Mouse (Mus musculus) kidney, postnatal 36 days (tissue): Measurements from ENCODE around the gene Them5.

Experiments used
- DNase-seq, 2 experiments: peaks; one replicate each; pipeline ENCODE4 v3.0.0; 2021 to 2022; ENCODE audit warnings: mixed read lengths in 2 of 2

Gene Them5

DNA sequence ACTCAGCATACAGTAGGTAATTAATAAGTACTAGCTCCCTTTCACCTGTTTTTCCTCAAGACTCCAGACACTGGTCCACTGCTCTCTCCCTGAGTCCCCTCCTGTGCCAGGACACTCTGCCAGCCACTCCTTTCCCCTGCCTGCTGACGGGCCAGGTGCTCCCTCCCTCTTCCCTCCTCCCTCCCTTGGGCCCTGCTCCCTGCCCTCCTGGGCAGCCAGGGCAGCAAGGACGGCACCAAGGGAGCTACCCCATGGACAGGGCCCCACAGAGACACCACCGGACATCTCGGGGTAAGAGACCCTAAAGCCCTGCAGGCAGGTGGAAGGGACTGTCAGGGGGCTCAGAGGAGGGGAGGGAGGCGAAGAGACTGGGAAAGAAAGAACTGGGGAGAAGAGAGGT lies 30.7 kb downstream of the Them5 start, which contains the start of gene Rorc:
Rorc (plus strand) TSS at position 154 of the 400 bp plus-strand sequence.
- peak; percentile 81 to 88 for DNase-seq

DNA sequence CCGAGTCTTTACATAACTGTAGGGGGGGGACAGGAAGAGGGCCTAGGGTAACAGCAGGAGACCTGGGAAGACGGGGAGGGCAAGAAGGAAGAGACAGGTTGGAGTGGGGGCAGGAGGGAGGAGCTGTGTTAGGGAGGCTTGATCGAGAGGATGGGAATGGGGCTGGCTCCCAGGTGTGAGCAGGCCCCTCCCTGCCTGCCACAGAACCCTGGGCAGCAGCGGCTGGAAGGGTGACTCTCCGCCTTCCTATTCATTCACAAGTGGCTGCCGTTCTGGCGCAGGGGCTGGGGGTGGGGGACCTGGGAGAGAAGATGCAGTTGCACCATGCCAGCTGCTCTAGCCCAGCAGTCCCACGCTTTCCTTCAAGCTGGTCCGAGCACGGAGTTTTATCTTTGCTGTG lies 31.2 kb downstream of the Them5 start:
- DNase-seq, result peak; percentile 59 to 74

DNA sequence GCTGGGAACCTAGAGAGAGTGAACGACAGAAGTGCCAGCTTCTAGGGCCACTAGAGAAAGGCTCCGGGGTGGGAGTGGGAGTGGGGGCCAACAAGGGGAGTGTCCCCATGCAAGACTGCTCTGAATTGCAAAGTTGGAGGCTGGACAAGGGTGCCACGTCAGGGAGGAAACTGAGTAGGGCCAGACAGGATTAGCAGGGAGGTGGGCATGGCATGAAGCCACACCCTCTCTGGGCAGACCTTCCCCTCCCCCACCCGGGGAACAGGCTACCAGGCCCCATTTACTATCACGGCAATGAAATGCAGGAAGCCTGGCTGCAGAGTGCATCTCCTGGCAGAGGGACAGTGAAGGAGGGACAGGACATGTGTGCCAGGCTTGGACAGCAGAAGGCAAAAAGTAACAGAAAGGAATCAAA lies 31.7 kb downstream of the Them5 start:
- DNase-seq, result peak; percentile 76 to 89

DNA sequence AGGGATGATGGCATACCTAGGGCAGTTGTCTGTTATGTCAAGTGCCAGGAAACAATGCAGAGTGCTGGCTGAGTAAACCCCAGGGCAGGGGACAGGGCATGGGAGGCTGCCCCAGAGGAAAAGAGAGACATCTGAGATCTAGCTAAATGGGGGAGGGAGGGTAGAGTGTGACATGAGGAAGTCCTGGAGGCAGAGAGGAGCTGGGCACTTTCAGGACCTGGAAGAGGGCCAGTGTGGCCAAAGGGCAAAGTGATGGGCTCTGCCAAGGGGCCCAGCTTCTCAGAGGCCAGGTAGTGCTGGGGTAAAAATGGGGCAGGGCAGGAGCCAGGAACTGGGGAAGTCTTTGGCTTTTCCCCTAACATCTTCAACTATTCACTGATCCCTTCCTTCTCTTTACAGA lies 32.7 kb downstream of the Them5 start:
- peak; percentile 86 to 89 for DNase-seq

DNA sequence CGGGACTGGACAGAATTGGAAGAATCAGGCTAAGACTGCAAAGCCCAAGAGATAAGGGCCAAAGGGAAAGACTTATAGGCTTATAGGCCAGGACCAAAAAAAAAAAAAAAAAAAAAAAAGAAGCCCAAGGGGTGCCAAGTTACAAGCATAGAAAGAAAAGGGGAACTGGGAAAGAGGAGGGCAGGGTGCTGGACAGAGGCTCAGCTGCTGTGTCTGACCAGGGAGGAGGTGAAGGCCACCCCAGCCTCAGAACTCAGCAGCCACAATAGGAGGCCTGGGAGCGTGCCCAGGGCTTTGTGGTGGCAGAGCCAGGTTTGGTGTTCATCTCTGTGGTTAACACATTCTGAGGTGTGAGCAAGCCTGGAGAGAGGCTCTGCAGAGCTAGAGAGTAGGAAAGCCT lies 33.2 kb downstream of the Them5 start:
- no peak for DNase-seq

DNA sequence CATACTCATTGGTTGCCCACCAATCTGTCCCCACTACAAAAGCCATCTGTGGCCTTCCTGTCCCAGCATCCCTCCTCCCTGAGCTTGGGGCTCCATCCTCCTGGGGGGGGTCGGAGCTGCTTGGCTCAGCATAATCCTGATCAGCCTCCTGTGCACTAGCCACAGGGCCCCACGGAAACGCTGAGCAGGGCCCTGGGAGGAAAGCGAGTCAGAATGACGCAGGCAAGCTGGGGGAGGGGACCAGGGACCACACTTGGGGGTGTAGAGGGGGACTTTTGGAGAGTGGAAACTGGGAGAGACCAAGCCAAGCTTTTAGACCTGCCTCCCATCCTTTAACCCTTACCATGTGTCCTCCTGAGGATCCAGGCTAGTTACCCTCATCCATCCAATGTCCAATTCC lies 34.0 kb downstream of the Them5 start:
- no peak for DNase-seq

DNA sequence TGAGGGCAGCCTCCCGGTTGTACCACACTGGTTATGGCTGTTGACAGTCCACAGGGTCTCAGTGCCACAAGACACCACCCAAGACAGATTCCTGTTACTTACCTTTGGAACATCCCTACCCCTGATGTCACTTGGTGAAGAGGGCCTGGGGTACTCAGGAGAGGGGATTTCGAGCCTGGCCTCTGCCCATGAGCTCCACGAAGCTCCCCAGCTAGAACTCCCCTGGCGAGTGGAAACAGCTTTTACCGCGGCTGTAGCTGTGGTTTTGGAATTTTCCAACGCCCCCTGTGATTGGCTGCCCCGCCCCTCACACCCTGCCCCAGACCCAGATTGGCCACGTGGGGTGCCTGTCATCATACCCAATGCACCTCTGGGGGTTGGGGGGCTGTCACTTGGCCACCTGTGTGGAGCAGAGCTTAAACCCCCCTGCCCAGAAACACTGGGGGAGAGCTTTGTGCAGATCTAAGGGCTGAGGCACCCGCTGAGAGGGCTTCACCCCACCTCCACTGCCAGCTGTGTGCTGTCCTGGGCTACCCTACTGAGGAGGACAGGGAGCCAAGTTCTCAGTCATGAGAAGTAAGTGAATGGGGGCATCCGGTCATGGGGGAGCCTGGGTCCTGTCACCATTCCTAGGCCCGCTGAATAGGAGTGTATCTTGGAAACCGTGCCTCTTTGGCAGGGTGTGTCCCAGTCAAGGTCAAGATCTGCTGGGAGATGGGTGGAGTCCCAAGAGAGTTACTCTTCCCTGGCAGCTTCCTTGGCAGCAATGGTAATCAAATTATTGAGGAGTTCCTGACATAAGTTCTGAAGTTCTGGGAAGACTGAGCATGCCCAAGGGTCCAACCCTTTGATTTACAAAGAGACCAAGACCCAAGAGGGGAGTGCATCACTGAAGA lies 35.4 kb downstream of the Them5 start:
- DNase-seq, result no peak

DNA sequence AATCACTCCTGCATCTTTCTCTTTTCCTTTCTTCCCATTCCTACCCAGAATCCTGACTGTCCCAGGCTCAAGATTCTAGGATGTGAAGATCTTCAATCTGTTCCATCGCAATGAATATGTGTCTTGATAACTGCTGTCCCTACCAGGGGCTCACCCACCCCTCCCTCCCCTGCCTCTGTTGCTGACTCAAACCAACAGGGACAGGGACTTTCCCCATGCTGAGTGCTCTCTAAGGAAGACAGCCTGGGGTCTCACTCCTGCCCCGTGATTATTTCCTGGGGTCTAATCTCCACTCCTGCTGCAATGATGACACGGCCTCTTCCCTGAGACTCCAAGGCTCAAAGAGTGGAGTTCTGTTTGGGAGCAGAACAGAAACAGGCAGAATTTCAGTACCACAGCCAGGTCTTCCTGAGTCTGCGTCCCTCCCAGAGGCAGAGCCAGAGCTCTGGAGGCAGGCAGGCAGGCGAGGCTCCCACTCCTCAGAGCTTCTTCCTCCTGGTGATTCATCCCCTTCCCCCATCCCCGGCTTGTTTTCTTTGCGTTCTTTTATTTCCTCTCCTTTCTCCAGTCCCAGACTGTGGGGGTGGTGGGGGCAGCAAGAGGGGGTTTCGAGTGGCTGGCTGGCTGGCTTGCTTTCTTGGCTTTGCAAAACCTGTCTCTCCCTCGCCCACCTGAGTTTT lies 38.1 kb downstream of the Them5 start:
- no peak for DNase-seq

DNA sequence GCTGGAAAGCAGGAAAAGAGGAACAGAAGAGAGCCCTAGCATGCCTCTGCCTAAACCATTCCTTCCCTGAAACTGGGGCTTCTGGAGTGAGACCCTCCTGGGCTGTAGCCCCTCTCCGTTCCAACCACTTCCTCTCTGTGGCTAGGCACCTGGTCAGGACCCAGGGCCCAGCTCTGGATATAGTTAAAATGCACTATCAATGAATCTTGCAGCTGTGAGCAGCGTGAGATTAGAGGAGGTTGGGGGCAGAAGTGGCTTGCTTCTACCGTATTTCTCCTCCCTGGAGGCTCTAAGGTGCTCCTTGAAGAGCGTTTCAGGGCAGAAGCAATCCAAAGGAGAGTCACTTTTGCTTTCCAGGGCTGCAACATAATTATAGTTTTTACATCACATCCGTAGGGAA lies 40.4 kb downstream of the Them5 start:
- no peak for DNase-seq

DNA sequence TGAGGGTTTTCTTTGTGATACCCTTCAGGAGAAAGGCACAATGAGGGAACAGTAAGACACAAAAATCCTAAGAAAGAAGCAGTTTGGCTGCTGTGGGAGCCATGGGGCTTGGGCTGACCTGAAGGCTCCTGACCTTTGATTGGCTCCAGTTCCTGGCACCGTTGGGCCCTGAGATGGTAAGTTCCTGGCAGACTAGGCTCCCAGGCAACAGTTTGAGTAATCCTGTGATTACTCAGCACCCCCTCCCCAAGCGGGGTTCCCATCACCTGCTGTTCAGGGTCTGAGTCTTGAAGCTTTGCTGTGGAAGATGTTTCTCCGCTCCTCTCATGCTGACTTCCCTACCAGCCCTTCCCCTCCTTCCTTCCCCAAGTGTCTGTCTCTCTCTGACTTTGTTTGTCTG lies 41.6 kb downstream of the Them5 start:
- DNase-seq, result peak; percentile 33 to 50

DNA sequence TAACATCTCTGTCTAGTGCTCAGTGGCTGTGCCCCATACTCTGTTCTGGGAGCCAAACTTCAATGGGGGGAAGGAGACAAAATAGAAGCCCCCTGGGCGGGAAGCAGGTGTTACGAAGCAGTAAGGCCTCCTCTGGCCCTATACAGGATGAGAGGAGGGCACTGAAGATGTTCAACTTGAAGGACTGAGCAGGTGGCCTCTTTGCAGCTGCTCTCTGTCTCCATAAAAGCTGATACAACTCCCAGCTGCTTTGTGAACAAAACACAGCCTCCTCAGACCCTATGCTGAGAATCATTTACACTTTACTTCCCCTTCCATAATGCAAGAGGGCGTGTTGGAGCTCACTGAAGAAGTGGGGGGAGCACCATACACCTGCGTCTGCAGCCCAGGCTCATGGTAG lies 44.8 kb downstream of the Them5 start:
- DNase-seq, result no peak

DNA sequence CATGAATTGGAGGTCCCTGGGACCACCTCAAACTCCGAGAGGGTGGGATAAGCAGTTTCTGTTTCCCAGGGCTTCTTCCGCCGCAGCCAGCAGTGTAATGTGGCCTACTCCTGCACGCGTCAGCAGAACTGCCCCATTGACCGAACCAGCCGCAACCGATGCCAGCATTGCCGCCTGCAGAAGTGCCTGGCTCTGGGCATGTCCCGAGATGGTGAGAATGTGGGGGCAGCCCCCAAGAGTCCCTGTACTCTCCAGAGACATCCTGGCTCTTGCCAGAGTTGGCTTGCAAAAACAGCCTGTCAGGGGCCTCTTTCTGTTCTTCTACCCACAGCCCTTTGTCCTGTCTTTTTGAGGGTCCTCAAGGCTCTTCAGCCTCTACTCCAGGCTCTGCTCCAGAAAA lies 45.5 kb downstream of the Them5 start:
- no peak for DNase-seq

DNA sequence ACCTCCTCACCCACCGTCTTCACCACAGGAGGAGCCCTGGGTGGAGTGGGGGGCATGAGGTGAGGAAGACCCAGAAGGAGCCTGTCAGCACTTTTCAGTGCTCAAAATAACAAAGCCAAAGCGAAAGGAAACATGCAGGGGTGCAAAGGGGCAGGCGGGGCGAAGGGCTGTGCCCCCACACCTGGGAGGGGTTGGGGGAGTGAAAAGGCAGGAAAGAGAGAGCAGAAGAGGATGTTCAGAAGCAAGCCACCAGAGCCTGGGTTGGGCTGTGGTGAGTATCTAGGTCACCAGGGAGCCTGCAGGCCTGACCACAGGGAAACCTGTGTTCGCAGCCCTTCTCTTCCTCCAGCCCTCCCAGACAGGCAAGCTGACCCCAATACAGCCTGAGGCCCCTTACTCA lies 46.1 kb downstream of the Them5 start:
- no peak for DNase-seq

DNA sequence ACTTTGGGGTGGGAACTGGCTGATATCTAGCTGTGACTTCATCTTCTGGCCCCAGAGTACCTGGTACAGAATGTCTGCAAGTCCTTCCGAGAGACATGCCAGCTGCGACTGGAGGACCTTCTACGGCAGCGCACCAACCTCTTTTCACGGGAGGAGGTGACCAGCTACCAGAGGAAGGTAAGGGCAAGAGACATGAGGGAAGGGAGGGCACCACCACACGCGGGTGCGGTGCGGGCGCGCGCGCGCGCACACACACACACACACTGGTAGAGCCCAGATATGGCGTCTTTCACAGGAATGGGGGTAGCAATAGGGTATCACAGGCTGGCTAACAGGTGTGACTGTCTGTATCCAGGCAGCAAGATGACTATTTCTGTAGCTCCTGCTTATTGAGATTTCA lies 47.5 kb downstream of the Them5 start:
- no peak for DNase-seq

DNA sequence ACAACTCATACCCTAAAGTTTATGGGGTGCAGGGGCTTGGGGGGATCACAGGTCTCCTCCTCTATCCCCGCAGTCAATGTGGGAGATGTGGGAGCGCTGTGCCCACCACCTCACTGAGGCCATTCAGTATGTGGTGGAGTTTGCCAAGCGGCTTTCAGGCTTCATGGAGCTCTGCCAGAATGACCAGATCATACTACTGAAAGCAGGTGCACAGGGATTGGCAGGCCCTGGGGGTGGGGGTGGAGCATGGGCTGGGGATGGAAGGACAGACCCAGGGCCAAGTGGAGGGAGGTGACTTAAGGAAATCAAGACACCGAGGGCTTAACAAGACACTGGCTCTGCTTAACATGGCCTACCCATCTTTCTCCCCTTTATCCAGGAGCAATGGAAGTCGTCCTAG lies 49.1 kb downstream of the Them5 start:
- DNase-seq, result no peak

DNA sequence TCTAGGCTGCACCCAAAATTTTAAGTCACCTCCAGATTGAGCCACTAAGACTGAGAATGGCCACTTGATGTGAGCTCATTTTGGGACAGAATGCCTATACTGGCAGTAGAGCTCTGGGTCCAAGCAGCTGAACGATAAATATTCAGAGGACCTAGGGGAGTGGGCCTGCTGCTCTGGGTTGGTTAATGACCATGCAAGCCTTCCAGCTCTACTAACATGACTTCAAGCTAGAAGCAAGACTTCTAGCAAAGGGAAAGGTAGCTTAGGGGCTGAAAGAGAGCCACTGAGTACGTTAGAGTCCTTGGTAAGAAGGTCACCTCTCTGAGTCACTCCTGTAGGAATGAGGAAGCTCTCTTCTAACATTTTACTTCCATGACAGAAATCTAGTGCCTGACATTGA lies 50.2 kb downstream of the Them5 start:
- DNase-seq, result no peak

DNA sequence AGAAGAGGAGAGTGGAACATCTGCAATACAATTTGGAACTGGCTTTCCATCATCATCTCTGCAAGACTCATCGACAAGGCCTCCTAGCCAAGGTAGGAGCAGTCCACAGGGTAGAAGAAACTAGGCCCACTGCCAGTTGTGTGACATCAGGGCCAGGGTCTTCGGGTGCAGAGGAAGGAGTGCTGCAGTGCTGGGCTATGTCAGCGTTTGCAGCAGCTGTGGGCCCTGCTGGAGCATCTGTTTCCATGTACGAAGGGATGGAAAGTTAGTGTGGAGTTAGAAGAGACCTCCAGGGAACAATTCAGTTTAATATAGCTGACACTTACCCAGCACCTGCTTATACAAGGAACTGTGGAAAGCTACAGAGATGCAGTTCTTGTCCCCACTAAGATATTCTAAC lies 51.1 kb downstream of the Them5 start:
- DNase-seq, result no peak

DNA sequence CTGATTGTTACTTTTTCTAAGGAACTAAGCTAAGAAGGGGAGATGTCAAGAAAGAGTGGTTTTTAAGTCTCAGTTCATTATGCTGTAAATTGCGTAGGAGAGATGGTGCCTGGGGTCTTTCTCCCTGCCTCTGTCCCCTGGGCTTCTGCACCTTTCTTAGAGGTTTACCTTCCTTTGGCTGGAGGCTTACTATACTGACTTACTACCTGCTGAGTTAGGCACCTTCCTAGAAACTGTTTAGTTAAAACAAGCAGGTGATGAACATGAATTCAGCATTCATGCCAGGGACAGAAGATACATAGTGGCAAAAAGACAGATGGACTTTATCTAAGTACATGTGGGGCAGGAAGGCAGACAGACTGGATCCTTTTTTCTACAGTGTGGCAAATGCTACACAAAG lies 54.4 kb downstream of the Them5 start:
- no peak for DNase-seq

DNA sequence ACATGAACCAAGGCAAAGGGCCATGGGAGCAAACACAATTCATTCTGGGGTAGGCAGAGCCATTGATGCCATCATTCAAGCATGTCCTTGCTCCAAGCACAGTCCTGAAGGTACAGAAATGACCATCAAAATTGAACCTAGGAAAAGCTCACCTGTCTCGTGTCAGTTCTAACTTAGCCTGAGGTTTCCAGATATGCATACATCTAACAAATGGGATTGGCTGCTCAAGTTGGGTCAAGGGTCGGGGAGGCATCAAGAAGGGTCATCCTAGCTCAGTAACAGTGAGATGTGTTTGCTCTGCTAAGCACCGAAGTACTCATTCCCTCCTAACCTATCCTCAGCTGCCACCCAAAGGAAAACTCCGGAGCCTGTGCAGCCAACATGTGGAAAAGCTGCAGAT lies 55.0 kb downstream of the Them5 start:
- DNase-seq, result no peak
